Mouse (Mus musculus) liver, embryonic 16.5 days (tissue): ENCODE results near the gene Klhl20. TPM values are rescaled to one million over a fixed set of nuclear protein-coding genes. Genes with fewer than 3 reads are reported as not detected.

Experiments
- ATAC-seq: fragments of 200-750 bp; cut with Nextera tagmentation; 2 replicates; pipeline ENCODE4 v1.8.0; 2017; ENCODE audit warnings: low read depth, mild to moderate bottlenecking, moderate number of reproducible peaks, moderate library complexity
- H3K27ac ChIP-seq: fragments of 300-500 bp; sonication (generic); 2 replicates; pipeline ENCODE4 v1.5.1; 2014; ENCODE audit warnings: mild to moderate bottlenecking, low read length
- H3K27me3 ChIP-seq: fragments of 300-500 bp; sonication (generic); 2 replicates; pipeline ENCODE4 v1.6.1; 2014; ENCODE audit warnings: low read depth, low read length, mixed read lengths; ENCODE audit not compliant: control insufficient read depth, insufficient read depth
- H3K36me3 ChIP-seq: fragments of 300-500 bp; sonication (generic); 2 replicates; pipeline ENCODE4 v1.6.1; 2014; ENCODE audit warnings: mild to moderate bottlenecking; ENCODE audit not compliant: control insufficient read depth, insufficient read depth
- H3K4me1 ChIP-seq: fragments of 300-500 bp; sonication (generic); 2 replicates; pipeline ENCODE4 v1.6.1; 2014; ENCODE audit warnings: low read depth, low read length, mixed read lengths; ENCODE audit not compliant: control insufficient read depth
- H3K4me2 ChIP-seq: fragments of 300-500 bp; sonication (generic); 2 replicates; pipeline ENCODE4 v1.6.1; 2014; ENCODE audit warnings: low read depth, low read length, mixed read lengths
- H3K4me3 ChIP-seq: fragments of 300-500 bp; sonication (generic); 2 replicates; pipeline ENCODE4 v1.5.1; 2014; ENCODE audit warnings: low read depth, mild to moderate bottlenecking, low read length
- H3K9ac ChIP-seq: fragments of 300-500 bp; sonication (generic); 2 replicates; pipeline ENCODE4 v1.6.1; 2014; ENCODE audit warnings: low read depth, low read length
- H3K9me3 ChIP-seq: fragments of 300-500 bp; sonication (generic); replicated peaks from 2 replicates; pipeline ENCODE4 v1.6.1; 2016; ENCODE audit warnings: low read length; ENCODE audit not compliant: control insufficient read depth
- WGBS: fragments of 180-500 bp; shearing (Covaris S2); extraction: QIAGEN DNeasy Blood & Tissue Kit; methylation state at CpG from one replicate; pipeline ENCODE4 v1.1.7; 2014; ENCODE audit not compliant: insufficient replicate concordance; 5-methylcytosine and 5-hydroxymethylcytosine counted together
- polyA plus RNA-seq: library from polyadenylated mRNA; unstranded; fragments of >200 nt; fragmentation: Nextera tagmentation; extraction: Ambion mirVana; gene quantifications from 2 replicates; pipeline ENCODE4 v1.2.1, GENCODE M21; 2015

The Klhl20 gene
- polyA plus RNA-seq, 1 experiment from 2014 or later: 5.6 TPM

DNA sequence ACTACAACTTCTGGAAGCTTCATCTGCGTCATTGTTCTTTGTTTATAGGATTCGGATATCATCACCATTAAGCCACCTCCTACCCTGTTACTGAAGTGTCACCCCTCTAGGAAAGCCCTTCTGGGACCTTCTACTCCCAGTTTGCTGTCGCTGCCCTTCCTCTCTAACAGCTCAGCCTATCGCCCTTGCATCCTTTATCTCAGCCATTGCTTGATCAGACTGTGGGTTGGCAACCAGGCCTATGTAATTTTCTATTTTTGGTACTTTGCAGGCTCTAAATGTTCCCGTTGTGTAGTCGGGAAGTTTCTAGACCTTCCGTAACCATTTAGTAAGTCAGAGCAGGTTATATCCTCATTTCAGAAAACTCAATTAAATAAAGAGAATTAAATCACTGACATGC lies 11.9 kb upstream of the Klhl20 start:
- Histone ChIP-seq H3K4me1 (no peaks in the 10 kb centered on the region), H3K27me3 (peaks cover 4% of the 10 kb centered on the region; the same call in 1 of the 2 replicates), H3K9ac (no peak overlapping the region), H3K4me3 (no peak overlapping the region), H3K27ac (no peak overlapping the region), H3K9me3 (no peaks in the 10 kb centered on the region), H3K36me3 (no peaks in the 10 kb centered on the region), H3K4me2 (no peak overlapping the region)
- no peak for ATAC-seq
- 70% methylated on average over 7 of the region's 7 CpGs for WGBS

DNA sequence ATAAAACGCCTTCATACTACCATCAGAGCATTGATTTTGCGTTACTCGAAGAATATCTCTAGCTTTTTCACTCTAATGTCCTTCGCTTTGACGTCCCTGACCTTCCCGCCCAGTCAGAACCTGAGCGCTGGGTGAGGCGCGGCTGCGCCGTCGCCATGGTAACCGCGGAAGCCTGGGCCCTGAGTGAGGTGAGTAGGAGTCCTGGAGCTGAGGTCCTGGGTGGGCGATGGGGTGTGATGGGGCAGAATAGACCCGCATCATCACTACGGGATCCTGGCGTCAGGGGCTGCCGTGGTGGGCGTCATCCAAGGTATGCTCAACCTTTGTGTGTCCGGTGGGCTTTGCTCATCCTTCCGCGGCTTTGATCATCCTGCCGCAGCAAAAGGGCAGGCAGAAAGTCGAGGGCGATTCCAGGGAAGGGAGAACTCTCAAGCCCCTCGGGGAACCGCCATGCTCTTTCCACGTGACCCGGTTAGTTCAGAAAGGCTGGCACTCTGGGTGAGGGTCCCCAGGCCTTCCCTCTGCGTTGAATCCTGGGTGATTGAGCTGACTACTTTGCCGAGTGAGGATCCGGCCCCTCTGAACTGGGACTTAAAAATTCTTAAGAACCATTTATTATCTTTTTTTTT lies 11.3 kb upstream of the Klhl20 start, which contains the start of gene Ankrd45:
Ankrd45 (plus strand) TSS at position 161 of the 629 bp plus-strand sequence.
- Histone ChIP-seq H3K36me3 (no peaks in the 10 kb centered on the region), H3K9ac (no peak within 1 kb of the TSS), H3K4me3 (0 out of 2 replicates have a peak within 1 kb of the TSS, but pooled peaks have one; percentile 2), H3K4me1 (no peaks in the 10 kb centered on the region), H3K4me2 (peak within 1 kb of the TSS; percentile 52), H3K9me3 (no peaks in the 10 kb centered on the region), H3K27ac (no peak within 1 kb of the TSS), H3K27me3 (peaks cover 4% of the 10 kb centered on the region; the same call in 1 of the 2 replicates)
- no peak for ATAC-seq
- WGBS: 12% methylated on average over 33 of the region's 33 CpGs

DNA sequence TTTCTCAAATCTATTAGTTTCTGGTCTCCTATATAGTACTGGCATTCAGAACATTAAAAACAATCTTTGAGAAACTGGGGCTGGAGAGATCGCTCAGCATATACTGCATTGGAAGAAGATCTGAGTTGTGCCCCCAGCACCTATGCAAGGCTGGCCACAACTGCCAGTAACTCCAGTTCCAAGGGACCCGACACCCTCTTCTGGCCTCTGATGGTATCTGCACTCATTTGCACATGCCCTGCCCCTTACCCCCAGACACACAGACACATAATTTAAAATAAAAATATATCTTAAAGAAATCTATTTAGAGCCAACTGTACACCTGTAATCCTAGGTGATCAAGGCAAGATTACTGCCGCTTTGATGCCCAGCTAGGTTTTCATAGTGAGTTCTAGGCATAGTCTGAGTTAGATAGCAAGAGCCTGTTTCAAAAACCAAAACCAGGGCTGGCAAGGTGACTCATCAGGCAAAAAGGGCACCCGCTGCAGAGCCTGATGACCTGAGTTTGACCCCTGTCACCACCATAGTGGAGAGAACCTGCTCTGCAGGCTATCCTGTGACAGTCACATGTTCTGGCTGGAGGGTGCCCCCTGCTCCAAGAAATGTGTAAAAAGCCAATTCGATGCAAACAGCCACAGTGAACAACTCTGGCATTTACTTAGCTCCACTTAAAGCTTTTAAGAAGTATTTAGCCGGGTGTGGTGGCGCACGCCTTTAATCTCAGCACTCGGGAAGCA lies 8.9 kb upstream of the Klhl20 start:
- no peak overlapping the region for H3K9ac ChIP-seq
- 67% methylated on average over 9 of the region's 9 CpGs for WGBS
- no peak for ATAC-seq
- H3K36me3 ChIP-seq: no peaks in the 10 kb centered on the region
- peaks cover 4% of the 10 kb centered on the region; the same call in 1 of the 2 replicates for H3K27me3 ChIP-seq
- no peak overlapping the region for H3K4me2 ChIP-seq
- no peak overlapping the region for H3K4me3 ChIP-seq
- H3K4me1 ChIP-seq: no peaks in the 10 kb centered on the region
- no peak overlapping the region for H3K27ac ChIP-seq
- no peaks in the 10 kb centered on the region for H3K9me3 ChIP-seq

DNA sequence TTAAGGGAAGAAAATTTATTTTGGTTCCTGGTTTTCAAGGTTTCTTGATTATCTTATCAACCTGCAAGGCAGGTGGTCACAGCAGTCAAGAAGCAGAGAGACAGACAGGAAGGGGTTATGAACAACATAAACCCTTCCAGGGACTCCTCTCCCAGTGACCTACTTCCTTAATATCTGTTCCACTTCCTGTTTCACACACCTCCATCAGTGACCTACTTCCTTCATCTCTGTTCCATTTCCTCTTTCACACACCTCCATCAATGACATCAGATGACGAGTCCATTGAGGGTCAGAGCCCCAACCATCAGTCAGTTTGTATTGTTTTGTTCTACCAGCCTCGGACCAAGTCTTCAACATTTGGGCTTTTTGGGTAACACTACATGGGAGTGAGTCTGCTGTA lies 8.2 kb upstream of the Klhl20 start:
- Histone ChIP-seq H3K9ac (no peak overlapping the region), H3K9me3 (no peaks in the 10 kb centered on the region), H3K27me3 (peaks cover 4% of the 10 kb centered on the region; the same call in 1 of the 2 replicates), H3K4me1 (no peaks in the 10 kb centered on the region), H3K4me3 (no peak overlapping the region), H3K36me3 (no peaks in the 10 kb centered on the region), H3K27ac (no peak overlapping the region), H3K4me2 (no peak overlapping the region)
- 41% methylated on average over 2 of the region's 2 CpGs for WGBS
- ATAC-seq: no peak

DNA sequence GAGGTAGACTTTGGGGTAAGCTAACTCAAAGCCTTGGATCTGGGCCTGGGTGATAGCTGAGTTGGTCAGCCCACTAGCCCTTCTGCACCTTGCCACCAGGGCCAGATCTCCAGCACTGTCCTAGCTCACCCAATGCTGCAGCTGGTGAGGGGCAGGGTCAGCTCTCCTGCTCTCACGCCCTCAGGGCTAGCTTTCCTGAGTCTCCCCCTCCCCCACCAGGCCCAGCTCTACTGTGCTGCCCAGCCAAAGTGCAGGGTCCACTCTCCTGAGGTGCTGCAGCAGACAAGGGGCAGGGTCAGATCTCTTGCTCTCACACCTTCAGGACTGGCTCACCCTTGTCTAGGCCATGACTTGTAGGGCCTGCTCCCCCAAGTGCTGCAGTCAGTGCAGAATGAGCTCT lies 4.8 kb downstream of the Klhl20 start:
- ATAC-seq: 0 out of 2 replicates have a peak, but pooled peaks have one; percentile 9
- H3K27ac ChIP-seq: no peak overlapping the region
- no peaks in the 10 kb centered on the region for H3K36me3 ChIP-seq
- H3K9ac ChIP-seq: no peak overlapping the region
- no peak overlapping the region for H3K4me3 ChIP-seq
- no peaks in the 10 kb centered on the region for H3K27me3 ChIP-seq
- peaks cover 6% of the 10 kb centered on the region for H3K4me1 ChIP-seq
- no peak overlapping the region for H3K4me2 ChIP-seq
- no peaks in the 10 kb centered on the region for H3K9me3 ChIP-seq
- WGBS: 60% methylated on average over 1 of the region's 1 CpGs

DNA sequence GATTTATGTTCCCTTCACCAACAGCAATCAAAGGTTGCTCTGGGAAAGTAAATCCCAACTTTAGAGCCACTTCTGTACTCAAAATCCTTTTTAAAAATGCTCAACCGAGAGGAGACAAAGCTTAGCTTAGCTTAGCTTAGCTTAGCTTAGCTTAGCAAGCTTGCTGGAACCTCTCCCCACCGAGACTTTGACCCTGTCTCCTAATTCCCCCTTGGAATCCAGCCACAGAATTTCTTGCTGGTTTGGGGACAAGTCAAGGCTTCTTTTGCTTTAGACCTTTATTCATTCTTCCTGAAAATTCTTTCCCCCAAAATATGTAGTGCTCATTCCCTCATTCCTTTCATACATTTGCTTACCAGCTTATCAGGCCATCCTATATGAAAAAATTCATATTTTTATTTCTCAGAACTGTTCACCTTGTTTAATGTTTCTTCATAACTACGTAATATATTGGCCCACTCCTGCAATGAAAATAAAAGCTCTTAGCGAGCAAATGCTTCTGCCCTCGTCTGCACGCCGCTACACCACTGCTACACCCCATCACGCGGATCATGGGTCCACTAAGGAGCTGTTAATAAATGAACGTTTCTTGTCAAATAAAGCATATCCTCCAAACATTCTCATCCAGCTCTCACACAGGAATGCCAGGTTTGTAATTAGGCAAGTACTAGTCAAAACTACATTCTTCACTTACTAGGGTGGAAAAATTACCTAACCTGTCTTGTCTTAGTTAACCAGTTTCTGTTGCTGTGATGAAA lies 8.5 kb downstream of the Klhl20 start:
- no peak for ATAC-seq
- Histone ChIP-seq H3K4me3 (no peak overlapping the region), H3K4me1 (no peaks in the 10 kb centered on the region), H3K4me2 (no peak overlapping the region), H3K27ac (no peak overlapping the region), H3K9me3 (no peaks in the 10 kb centered on the region), H3K9ac (no peak overlapping the region), H3K27me3 (no peaks in the 10 kb centered on the region), H3K36me3 (no peaks in the 10 kb centered on the region)
- 81% methylated on average over 10 of the region's 10 CpGs for WGBS

DNA sequence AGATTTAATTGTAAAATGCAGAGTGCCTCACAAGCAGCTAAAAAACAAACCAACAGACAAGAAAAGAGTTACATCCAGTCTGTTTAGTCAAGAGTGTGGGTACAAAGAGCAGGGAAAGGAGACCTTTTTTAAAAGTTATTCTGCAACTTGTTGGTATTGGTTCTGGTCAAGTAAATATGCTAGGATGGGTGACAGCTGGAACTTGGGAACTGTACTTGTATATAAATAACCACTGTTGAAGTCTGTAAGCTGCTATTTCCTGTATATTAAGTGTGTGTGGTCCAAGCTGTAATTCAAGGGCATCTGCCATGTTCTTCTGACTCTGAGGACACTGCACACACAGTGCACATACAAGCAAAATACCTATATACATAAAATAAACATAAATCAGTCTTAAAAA lies 16.7 kb downstream of the Klhl20 start:
- H3K9me3 ChIP-seq: no peaks in the 10 kb centered on the region
- no peak overlapping the region for H3K9ac ChIP-seq
- H3K27ac ChIP-seq: no peak overlapping the region
- H3K36me3 ChIP-seq: no peaks in the 10 kb centered on the region
- no peaks in the 10 kb centered on the region for H3K27me3 ChIP-seq
- no peak overlapping the region for H3K4me3 ChIP-seq
- no peaks in the 10 kb centered on the region for H3K4me1 ChIP-seq
- ATAC-seq: no peak
- H3K4me2 ChIP-seq: no peak overlapping the region

DNA sequence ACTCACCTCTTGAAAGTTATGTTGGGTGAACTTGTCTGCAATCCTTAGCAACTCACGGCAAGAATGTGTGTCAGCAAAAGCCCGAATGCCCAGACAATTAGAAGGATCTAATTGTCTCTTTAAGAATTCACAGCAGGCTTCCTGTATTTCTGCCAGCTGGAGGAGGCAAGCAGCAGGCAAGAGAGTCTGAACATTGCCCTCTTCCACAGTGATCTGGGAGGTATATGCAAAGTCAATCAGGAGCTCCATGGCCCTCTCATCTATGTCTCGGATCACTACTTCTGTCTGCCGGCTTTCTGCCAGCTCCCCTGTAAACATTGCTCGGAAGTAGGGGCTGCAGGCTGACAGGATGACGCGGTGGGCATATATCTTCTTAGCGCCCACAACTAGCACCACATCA lies 22.1 kb downstream of the Klhl20 start:
- Histone ChIP-seq H3K36me3 (no peaks in the 10 kb centered on the region), H3K27ac (no peak overlapping the region), H3K9me3 (no peaks in the 10 kb centered on the region), H3K4me3 (no peak overlapping the region), H3K27me3 (no peaks in the 10 kb centered on the region), H3K4me2 (no peak overlapping the region), H3K9ac (no peak overlapping the region), H3K4me1 (no peaks in the 10 kb centered on the region)
- no peak for ATAC-seq
- 85% methylated on average over 8 of the region's 8 CpGs for WGBS

DNA sequence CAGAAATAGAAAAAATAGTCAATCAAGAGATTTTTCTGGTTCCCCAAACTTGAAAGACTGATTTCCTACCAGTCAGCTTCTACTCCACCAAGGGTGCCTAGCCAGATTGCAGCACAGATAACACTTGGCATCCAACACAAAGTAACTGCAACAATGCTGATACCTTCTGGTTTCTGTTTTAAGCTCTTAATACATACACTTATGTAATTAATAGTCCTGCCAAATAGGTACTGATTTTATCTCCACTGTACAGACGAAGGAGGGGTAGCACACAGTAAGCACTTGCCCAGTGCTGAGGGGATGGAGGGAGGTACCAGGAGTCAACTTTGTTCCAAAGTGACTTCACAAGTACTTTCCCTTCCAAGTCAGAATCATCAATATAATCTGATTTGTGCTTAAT lies 27.5 kb downstream of the Klhl20 start:
- H3K9me3 ChIP-seq: no peaks in the 10 kb centered on the region
- no peaks in the 10 kb centered on the region; the same call in 1 of the 2 replicates for H3K36me3 ChIP-seq
- H3K27ac ChIP-seq: no peak overlapping the region
- H3K4me3 ChIP-seq: no peak overlapping the region
- H3K4me1 ChIP-seq: no peaks in the 10 kb centered on the region; the same call in 1 of the 2 replicates
- no peaks in the 10 kb centered on the region for H3K27me3 ChIP-seq
- no peak overlapping the region for H3K9ac ChIP-seq
- no peak for ATAC-seq
- no peak overlapping the region for H3K4me2 ChIP-seq
- 14% methylated on average over 1 of the region's 1 CpGs for WGBS
